In genomic region chr11:20531992-20532881, GRCm38 (mm10) we compare ENCODE assay signal across 7 mouse cellular contexts. TPM values are rescaled to one million over a fixed set of nuclear protein-coding genes. Genes with fewer than 3 reads are reported as not detected.
DNase-seq lines count a peak whose midpoint lies in the region; ATAC-seq and TF ChIP-seq lines count a peak whose summit lies in the region.

No protein-coding gene starts in this region.

- H3K4me3 ChIP-seq in hindbrain, embryonic 14.5 days (replicated peaks; ENCODE audit: low read length): peak overlapping the region; percentile 52
- peak overlapping the region; percentile 56 for H3K4me3 ChIP-seq in left cerebral cortex, adult 2 months
- H3K4me3 ChIP-seq in megakaryocyte, embryonic 14.5 days (replicated peaks): peak overlapping the region; percentile 95

- no peak for TF ChIP-seq CTCF in left cerebral cortex, adult 2 months (IDR thresholded peaks at IDR 0.05)

- peak overlapping the region; percentile 88 for H3K4me2 ChIP-seq in hindbrain, embryonic 14.5 days (replicated peaks)

- intact Hi-C loops in left cerebral cortex, adult 2 months (cut with DNase I): loop anchor here (1.0 to 2.0 kb wide), 2 partner anchors 10 to 101 kb away; no protein-coding TSS in a partner anchor

- peak; percentile 90 for ATAC-seq in hindbrain, embryonic 14.5 days (ENCODE audit: low FRiP score)

- no peaks in the 10 kb centered on the region for H3K27me3 ChIP-seq in hindbrain, embryonic 14.5 days (ENCODE audit: control insufficient read depth, insufficient read depth, low read length)
- peaks cover 3% of the 10 kb centered on the region for H3K27me3 ChIP-seq in megakaryocyte, embryonic 14.5 days (replicated peaks)

- H3K9ac ChIP-seq in hindbrain, embryonic 14.5 days: peak overlapping the region; percentile 77

- H3K36me3 ChIP-seq in hindbrain, embryonic 14.5 days (replicated peaks; ENCODE audit: control insufficient read depth, insufficient read depth): no peaks in the 10 kb centered on the region
- H3K36me3 ChIP-seq in megakaryocyte, embryonic 14.5 days (replicated peaks; ENCODE audit: low read length): no peaks in the 10 kb centered on the region

- H3K27ac ChIP-seq in hindbrain, embryonic 14.5 days: peak overlapping the region; percentile 67
- H3K27ac ChIP-seq in left cerebral cortex, adult 2 months: peak overlapping the region; percentile 81

- no peaks in the 10 kb centered on the region for H3K9me3 ChIP-seq in hindbrain, embryonic 14.5 days (ENCODE audit: control insufficient read depth, low read length)
- H3K9me3 ChIP-seq in megakaryocyte, embryonic 14.5 days: no peaks in the 10 kb centered on the region

- 1% methylated on average over 34 of the region's 42 CpGs for WGBS in hindbrain, embryonic 14.5 days

- peaks cover 8% of the 10 kb centered on the region for H3K4me1 ChIP-seq in hindbrain, embryonic 14.5 days (replicated peaks; ENCODE audit: control insufficient read depth, insufficient read depth, low read length)
- peaks cover 36% of the 10 kb centered on the region for H3K4me1 ChIP-seq in megakaryocyte, embryonic 14.5 days

- DNase-seq in WW6 (ENCODE audit: low read depth, low spot score): peak; percentile 60
- peak; percentile 87 for DNase-seq in cerebellum, adult 9-10 months
- peak; percentile 66 for DNase-seq in gastrocnemius, adult 18-20 months (ENCODE audit: low spot score)
- peak; percentile 57 for DNase-seq in hindbrain, embryonic 14.5 days (ENCODE audit: low spot score)
- peak; percentile 29 to 33 for DNase-seq in left cerebral cortex, adult 2 months (ENCODE audit: extremely low spot score in 1 of 2, low spot score in 2 of 2)
- DNase-seq in right cerebral cortex, postnatal 10 days (ENCODE audit: low spot score in 2 of 2): peak; percentile 48 to 50

RNA-seq across cellular contexts. Expression of gene Sertad2, which starts 10.8 kb away (rescaled TPM):
- total RNA-seq in gastrocnemius, adult 18-20 months (2021): 10 to 100 TPM; 12.4 to 12.8 TPM
- 24.8 and 30.9 TPM in 2 replicates for polyA plus RNA-seq in hindbrain, embryonic 14.5 days (2014; fragmentation: Nextera tagmentation; extraction: Ambion mirVana)
- 10 to 100 TPM; 23.0 to 28.5 TPM for total RNA-seq in left cerebral cortex, adult 2 months (2021)
- polyA plus RNA-seq in megakaryocyte, embryonic 14.5 days (2012; ENCODE audit: insufficient read depth, low replicate concordance): 11.5 and 20.5 TPM in 2 replicates

Comparison
In these comparisons a context has a peak if more than half of its experiments do, and no peak if none do; other contexts are left out.
1. Peak in every context shown above with its lines: DNase-seq, ATAC-seq, H3K4me3 ChIP-seq and H3K27ac ChIP-seq.
2. DNase-seq: peak in every context shown above with its lines; median percentile 87 in cerebellum, adult 9-10 months; 66 in gastrocnemius, adult 18-20 months; 60 in WW6; 57 in hindbrain, embryonic 14.5 days; 49 in right cerebral cortex, postnatal 10 days; 31 in left cerebral cortex, adult 2 months.